Mouse (Mus musculus) bone marrow macrophage, adult 2 months (primary cell): ENCODE measurements around the gene Tspo.

ENCODE experiments used
- CTCF ChIP-seq: IDR thresholded peaks from 2 replicates; pipeline ENCODE4 v1.5.1; 2012; ENCODE audit warnings: low read depth, mild to moderate bottlenecking, low read length, moderate library complexity
- POLR2A ChIP-seq: IDR thresholded peaks from 2 replicates; pipeline ENCODE4 v1.6.1; 2012; ENCODE audit warnings: mild to moderate bottlenecking, low read depth, low read length, borderline replicate concordance

DNA sequence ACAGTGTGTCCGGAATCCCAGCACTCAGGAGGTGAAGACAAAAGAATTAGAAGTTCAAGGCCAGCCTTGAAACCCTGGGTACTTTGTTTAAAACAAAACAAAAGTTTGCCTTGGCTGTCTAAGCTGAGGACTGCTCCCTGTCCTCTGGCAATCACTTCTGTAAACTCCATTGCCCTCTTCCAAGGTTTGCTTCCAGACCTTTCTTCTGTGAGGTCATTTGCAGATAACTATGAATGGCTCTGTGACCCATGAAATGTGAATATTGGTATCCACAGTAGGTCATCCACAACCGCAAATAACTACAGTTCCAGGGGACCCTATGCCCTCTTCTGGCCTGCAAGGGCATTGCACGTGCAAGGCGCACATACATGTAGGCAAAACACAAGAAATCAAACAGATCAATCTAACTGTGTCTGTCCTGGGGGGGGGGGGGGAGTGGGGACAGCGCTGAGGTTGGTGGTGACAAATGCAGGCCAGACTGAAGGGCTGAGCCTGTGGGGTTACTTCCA is 31.4 kb upstream of the Tspo start:
- TF ChIP-seq CTCF: 0 out of 2 replicates have a peak, but pooled peaks have one; percentile 5
- no peak for TF ChIP-seq POLR2A
